Mouse (Mus musculus) embryonic facial prominence, embryonic 10.5 days (tissue): ENCODE data around the gene Dnajb4. TPM values are rescaled to one million over a fixed set of nuclear protein-coding genes. Genes with fewer than 3 reads are reported as not detected.

Experiments
- polyA plus RNA-seq: library from polyadenylated mRNA; unstranded; fragments of >200 nt; fragmentation: Nextera tagmentation; extraction: Ambion mirVana; gene quantifications from 2 replicates; pipeline ENCODE4 v1.2.1, GENCODE M21; 2016

The Dnajb4 gene
- polyA plus RNA-seq, 1 experiment from 2014 or later = 20.1 TPM

Other genes starting within 250 kb of the Dnajb4 start
- gene Gipc2, start 44.1 kb downstream of the Dnajb4 start, polyA plus RNA-seq = 3.6 TPM in 2 replicates
- 438 and 447 TPM in 2 replicates for gene Fubp1, start 120 bp upstream of the Dnajb4 start, polyA plus RNA-seq
- 3.9 and 5.7 TPM in 2 replicates for gene Nexn, start 56.0 kb upstream of the Dnajb4 start, polyA plus RNA-seq
- gene Miga1, start 130.1 kb upstream of the Dnajb4 start, polyA plus RNA-seq = 18.7 and 19.1 TPM in 2 replicates
- 52.9 and 53.9 TPM in 2 replicates for gene Usp33, start 136.2 kb upstream of the Dnajb4 start, polyA plus RNA-seq
- gene Zzz3, start 185.2 kb upstream of the Dnajb4 start, polyA plus RNA-seq = 57.2 and 58.2 TPM in 2 replicates